Mouse (Mus musculus) brain, embryonic 14.5 days (tissue): ENCODE data around the gene Spen. TPM values are rescaled to one million over a fixed set of nuclear protein-coding genes. Genes with fewer than 3 reads are reported as not detected.

Experiments used
- DNase-seq: peaks from one replicate; pipeline ENCODE4 v3.0.0-alpha.2; 2011; ENCODE audit warnings: low read depth
- CTCF ChIP-seq: fragments of 200-500 bp; IDR thresholded peaks from 2 replicates; pipeline ENCODE4 v1.5.1; 2012; ENCODE audit warnings: inconsistent platforms, mild to moderate bottlenecking, moderate library complexity, borderline replicate concordance; ENCODE audit not compliant: insufficient read depth, insufficient read length; ENCODE audit errors: extremely low read depth
- POLR2A ChIP-seq: fragments of 200-500 bp; IDR thresholded peaks from 2 replicates; pipeline ENCODE4 v1.6.1; 2012; ENCODE audit warnings: mild to moderate bottlenecking, inconsistent platforms, borderline replicate concordance; ENCODE audit not compliant: poor library complexity, insufficient read depth, insufficient read length, severe bottlenecking; ENCODE audit errors: extremely low read depth
- polyA plus RNA-seq: library from polyadenylated mRNA; depleted of rRNA; stranded (reverse); fragments of >200 nt; gene quantifications from 2 replicates; pipeline ENCODE4 v1.2.3, GENCODE M21; 2012

Spen gene
- polyA plus RNA-seq, 1 experiment, result 32.7 TPM

DNA sequence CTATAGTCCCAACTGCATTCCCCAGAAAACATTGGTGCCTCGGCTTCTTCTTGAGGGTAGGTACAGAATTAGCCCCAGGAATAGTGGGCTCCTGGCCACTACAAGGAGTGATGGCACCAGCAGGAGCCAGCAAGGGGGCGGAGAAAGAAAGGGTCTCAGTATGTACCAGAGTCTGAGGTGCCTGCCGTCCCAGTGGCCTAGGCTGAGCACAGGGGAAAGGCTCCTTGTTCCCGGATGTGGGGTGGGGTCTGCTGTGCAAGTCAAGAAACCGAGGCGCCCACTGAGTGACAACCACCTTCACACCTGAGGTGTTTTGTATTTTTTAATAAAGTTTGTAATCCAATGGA lies 70.8 kb downstream of the Spen start:
- DNase-seq, result no peak

DNA sequence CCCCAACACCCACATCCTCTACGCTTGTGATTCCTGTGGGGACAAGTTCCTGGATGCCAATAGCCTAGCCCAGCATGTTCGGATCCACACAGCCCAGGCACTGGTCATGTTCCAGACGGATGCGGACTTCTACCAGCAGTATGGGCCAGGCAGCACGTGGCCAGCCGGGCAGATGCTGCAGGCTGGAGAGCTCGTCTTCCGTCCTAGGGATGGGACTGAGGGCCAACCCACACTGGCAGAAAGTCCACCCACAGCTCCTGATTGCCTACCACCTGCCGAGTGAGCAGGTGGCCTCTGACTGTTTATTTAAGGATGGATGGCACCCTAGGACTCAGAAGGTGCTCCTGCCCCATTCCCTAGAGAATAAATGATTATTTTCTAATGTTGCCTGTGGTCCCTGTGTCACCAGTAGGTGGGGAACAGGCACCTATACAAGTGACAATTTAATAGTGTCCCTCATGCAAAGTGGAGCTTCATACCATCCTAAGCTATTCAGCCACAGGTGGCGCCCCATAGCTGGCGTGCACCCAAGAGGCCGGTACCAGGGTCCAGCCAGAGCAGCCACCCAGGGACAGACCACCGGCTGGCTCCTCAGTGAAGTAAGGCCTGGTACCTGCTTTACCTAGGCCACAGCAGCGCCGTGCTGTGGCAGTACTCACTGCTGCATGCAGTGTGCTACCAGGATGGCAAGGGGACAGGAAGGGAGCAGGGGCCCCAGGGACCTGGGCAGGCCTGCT lies 71.4 kb downstream of the Spen start:
- TF ChIP-seq POLR2A (no peak), CTCF (no peak)

More for the DNA sequence above, 70.8 kb downstream of the Spen start:
- TF ChIP-seq POLR2A, result no peak

DNA sequence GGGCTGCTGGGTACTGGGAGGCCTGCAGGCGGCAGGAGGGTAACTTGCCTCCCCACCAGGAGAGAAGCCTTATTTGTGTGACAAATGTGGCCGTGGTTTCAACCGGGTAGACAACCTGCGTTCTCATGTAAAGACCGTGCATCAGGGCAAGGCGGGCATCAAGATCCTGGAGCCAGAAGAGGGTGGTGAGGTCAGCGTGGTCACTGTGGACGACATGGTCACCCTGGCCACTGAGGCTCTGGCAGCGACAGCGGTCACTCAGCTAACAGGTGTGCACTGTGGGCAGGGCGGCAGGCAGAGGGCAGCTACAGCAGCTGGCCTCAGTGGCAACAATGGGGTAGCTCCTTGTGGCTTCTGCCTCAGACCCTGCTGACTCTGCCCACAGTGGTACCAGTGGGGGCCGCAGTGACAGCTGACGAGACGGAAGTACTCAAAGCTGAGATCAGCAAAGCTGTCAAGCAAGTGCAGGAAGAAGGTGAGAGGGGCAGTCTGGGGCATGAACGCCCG lies 72.1 kb downstream of the Spen start:
- no peak for TF ChIP-seq CTCF
- no peak for TF ChIP-seq POLR2A
- no peak for DNase-seq

More for the DNA sequence above, 71.4 kb downstream of the Spen start:
- no peak for DNase-seq

DNA sequence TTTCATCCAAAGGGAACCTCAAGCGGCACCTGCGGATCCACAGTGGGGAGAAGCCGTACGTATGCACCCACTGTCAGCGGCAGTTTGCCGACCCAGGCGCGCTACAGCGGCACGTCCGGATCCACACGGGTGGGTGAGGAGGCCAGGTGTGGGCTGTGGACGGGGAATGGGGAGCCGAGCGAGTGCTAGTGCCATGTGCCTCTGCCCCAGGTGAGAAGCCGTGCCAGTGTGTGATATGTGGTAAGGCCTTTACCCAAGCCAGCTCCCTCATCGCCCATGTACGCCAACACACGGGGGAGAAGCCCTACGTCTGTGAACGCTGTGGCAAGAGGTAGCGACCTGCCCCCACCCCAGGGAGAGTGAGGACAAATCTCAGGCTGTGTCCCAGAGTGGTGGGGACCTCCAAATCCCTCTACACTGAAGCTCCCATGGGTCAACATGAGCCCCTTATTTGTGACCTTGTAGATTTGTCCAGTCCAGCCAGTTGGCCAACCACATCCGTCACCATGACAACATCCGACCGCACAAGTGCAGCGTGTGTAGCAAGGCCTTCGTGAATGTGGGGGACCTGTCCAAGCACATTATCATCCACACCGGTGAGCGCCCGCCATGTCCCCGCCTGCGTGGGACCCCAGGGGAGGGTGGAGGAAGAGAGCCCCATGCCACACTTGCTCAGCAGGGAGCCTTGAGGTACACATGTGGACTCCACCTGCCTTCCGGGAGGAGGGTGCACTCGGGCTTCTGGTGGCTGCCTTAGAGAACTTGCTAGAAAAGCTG lies 72.7 kb downstream of the Spen start:
- no peak for DNase-seq
- no peak for TF ChIP-seq CTCF
- TF ChIP-seq POLR2A, result no peak

DNA sequence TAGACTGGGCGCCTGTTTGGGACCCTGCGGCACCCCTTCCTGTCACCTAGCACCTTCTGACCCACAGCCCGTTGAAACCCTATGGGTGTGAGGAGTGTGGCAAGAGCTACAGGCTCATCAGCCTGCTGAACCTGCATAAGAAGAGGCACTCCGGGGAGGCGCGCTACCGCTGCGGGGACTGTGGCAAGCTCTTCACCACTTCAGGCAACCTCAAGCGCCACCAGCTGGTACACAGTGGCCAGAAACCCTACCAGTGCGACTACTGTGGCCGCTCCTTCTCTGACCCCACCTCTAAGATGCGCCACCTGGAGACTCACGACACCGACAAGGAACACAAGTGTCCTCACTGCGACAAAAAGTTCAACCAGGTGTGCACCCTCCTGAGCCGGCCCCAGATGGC lies 73.7 kb downstream of the Spen start:
- TF ChIP-seq CTCF (no peak), POLR2A (no peak)
- no peak for DNase-seq

DNA sequence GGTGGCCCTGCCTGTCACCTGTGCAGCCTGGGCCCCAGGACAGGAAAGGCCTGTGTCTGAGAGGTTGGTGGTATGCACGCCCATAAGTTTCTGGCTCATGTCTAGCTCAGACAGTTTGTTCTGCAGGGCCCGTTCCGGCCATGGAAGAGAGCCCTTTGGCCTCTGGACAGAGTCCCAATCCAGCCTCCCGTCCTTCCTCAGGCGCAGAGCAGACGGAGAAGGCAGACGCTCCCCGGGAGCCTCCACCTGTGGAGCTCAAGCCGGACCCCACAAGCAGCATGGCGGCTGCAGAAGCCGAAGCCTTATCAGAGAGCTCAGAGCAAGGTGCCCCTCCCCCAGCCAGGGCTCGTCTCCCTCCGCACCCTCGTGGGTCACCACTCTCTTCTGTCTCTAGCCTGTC lies 74.9 kb downstream of the Spen start:
- TF ChIP-seq POLR2A (no peak), CTCF (no peak)
- no peak for DNase-seq

DNA sequence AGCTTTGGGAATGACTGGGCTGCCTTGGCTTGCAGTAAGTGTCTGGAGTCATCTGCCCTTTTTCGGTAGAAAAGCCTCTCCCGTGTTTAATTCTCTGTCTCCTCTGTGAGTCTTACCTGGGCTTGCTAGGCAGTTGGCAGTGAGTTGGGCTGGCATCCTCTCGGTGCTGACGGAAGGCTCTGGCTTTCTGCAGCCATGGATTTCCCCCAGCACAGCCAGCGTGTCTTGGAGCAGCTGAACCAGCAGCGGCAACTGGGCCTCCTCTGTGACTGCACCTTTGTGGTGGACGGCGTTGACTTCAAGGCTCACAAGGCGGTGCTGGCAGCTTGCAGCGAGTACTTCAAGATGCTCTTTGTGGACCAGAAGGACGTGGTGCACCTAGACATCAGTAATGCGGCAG lies 76.8 kb downstream of the Spen start:
- TF ChIP-seq CTCF (no peak), POLR2A (no peak)
- DNase-seq, result no peak

DNA sequence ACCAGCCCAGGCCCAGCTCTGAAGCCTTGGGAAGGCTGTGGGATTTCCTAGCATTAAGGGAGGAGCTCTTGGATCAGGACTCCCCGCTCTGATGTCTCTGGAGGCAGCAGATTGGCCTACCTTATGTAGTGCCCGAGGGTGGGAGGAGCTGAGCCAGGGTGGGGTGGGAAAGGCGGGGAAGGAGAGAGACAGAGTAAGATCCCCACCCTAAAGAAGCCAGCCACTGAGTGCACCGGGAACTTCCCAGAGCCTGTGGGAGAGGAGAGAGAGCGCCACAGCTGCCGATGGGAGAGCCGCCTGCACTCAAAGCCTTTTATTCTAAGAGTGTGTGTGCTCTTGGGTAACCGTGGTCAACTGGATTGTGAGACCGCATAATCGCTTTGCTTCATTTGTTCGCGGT lies 77.3 kb downstream of the Spen start:
- peak; percentile 56 for DNase-seq
- TF ChIP-seq CTCF, result no peak

DNA sequence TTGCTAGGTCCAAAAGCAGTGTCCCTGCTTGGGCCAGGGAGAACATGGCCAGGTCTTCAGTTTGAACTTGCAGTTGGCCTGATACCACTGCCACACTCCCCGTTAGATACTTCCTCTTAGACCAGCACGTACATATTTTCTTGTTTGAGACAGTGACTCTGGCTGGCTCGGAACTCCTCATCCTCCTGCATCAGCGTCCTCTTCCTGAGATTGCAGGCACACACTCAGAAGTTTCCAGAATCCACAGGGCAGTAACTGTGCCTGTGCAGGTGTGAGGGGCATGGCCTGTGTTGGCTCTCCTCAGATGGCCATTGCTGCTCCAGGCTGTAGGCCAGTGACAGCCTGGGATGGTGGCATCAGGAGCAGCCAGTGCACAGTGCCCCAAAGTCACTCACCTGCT lies 77.9 kb downstream of the Spen start:
- no peak for DNase-seq
- no peak for TF ChIP-seq POLR2A
- TF ChIP-seq CTCF, result no peak

DNA sequence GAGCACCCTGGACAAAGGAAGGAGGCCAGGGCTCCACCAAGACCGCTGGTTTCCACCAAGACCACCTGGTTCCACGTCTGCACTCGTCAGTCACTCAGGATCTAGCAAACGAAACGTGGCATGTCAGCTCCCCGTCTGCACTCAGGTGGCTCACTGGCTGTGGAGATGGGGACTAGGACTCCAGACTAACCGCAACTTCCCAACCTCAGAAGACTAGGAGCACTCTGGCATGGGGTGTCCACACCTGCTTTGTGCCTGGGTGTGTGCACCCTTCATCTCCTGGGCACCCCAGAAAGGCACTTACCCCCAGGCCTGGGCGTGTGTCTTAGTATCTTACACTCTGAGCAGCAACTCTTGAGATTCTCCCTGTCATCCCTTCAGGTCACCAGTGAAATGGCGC lies 78.6 kb downstream of the Spen start:
- no peak for DNase-seq
- no peak for TF ChIP-seq CTCF
- no peak for TF ChIP-seq POLR2A

DNA sequence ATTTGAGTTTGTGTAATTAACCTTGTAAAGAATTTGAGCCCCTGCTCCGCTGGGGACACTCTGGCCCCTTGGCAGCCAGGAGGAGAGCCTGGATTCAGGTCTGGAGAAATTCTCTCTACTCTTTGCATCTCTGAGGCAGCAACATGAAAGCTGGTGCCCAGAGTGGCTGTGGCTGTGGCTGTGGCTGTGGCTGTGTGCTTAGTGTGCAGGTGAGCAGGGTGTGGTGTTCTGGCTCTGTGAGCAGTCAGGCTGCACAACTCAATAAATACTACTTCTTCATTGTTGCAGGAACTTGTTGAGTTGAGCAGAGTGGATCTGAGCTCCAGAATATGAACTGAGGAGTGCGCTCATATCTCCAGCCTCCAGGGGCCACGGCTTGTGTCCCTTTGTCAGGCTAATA lies 79.5 kb downstream of the Spen start:
- TF ChIP-seq CTCF, result no peak
- TF ChIP-seq POLR2A, result no peak
- no peak for DNase-seq

DNA sequence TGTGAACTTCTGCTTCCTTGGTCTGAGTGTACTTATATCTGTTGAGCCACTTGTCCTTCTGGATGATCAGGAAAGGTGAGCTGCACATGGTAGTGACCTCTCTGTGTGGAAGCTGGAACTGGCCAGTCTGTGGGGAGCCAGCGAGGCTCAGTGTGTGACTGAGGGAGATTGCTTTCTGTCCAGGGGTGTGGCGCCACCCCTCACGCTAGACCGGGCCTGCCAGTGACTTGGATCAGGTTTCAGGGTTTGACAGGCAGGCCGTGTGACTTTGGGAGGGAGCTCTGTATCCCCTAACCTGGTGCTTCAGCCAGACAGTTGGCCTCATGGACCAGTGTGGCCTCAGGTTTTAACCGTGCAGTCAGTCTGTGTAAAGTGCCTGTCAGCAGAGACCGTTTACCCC lies 80.2 kb downstream of the Spen start:
- TF ChIP-seq POLR2A (no peak), CTCF (no peak)
- no peak for DNase-seq
